Mouse (Mus musculus) spleen, adult 12 weeks (tissue): ENCODE results near the gene Plppr1.
"Not testable (repeated sequence)": the region's sequence is repeated elsewhere in the genome, so short reads cannot be mapped to it uniquely, and the experiment has no call there.

Source experiments
- DNase-seq: peaks from one replicate; pipeline ENCODE4 v3.0.0; 2022; ENCODE audit warnings: low spot score

Gene Plppr1

GRCm38 (mm10) chr4:49232206-49233031 is 173.3 kb downstream of the Plppr1 start:
- no peak for DNase-seq

GRCm38 (mm10) chr4:49233032-49233406 is 173.9 kb downstream of the Plppr1 start:
- no peak for DNase-seq

GRCm38 (mm10) chr4:49238111-49238510 is 179.0 kb downstream of the Plppr1 start:
- DNase-seq: no peak

DNA sequence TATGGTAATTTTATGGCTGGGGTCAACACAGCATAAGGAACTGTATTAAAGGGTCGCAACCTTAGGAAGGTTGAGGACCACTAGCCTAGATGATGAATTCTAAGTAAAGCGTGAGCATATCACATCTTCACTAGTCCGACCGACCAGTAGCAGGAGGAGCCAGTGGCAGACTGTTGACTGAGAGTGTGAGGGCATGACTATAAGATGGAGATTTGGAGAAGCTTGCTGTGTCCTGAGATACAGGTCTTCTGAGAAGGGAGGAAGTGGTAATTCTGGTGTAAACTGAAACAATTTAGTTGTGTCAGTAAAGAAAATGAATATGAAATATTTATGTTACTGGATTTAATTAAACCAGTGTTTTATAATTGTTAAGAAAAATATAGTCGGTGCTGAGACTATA is 180.4 kb downstream of the Plppr1 start:
- DNase-seq: no peak

DNA sequence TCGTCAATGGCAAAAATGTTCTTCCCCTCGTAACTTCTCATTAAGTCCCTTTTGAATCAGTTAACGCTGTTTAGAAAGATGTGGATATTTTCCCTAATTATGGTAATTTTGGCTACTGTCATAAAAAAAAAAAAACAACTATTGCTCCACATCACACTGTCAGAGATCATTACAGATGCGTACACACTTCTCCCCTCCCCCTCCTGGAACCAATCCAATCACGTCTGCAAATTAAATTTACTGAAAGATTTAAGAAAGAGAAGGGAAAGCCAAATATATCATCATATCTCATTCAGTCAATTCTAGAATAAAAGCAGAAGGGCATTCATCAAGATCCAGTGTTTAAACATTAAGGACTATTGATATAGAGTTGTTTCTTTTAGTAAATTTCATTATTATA is 185.7 kb downstream of the Plppr1 start:
- DNase-seq: no peak

- DNase-seq: no peak
Observed at GRCm38 (mm10) chr4:49245274-49245673, 186.2 kb downstream of the Plppr1 start.

- DNase-seq: no peak
Observed at GRCm38 (mm10) chr4:49251262-49251661, 192.2 kb downstream of the Plppr1 start.

GRCm38 (mm10) chr4:49252169-49252568 is 193.1 kb downstream of the Plppr1 start:
- DNase-seq: no peak

GRCm38 (mm10) chr4:49278515-49278914 is 219.4 kb downstream of the Plppr1 start:
- DNase-seq: no peak

- no peak for DNase-seq
Observed at GRCm38 (mm10) chr4:49284692-49285291, 225.7 kb downstream of the Plppr1 start.

DNA sequence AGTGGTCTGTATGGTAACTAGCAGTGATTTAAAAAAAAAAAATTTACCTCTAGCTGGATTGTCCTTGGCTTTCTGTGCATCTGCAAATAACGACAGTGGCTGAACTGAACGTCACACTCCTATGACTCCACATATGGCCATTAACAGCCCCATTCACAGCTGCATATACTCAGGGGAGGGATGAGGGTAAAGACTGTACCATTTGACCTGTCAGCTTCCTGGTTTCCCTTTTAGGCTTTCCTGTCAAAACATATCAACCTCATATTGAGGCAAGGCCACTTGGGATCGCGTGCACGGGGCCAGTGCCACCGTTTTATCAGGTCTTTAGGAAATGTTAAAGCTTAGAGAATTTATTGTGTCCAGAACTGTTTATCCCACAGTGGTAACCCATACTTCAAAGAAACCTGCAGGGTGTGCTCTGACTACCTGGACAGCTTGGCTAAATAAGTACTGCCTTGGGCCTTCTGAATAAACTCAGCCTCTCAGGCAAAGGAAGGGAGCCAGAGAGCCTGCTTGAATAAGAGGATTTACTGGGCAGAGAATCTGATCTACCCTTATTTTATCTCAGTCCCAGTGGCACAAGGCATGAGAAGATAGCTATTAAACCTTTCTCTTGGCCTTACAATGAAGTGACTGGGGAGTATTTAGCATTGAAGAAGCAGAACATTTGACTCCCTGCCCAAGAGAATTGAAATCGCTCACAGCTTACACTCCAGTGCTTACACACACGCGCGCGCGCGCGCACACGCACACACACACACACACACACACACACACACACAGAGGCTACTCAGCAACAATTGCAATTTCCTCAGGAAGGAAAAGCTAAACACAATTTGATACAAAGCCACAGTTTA is 226.5 kb downstream of the Plppr1 start:
- DNase-seq: no peak

DNA sequence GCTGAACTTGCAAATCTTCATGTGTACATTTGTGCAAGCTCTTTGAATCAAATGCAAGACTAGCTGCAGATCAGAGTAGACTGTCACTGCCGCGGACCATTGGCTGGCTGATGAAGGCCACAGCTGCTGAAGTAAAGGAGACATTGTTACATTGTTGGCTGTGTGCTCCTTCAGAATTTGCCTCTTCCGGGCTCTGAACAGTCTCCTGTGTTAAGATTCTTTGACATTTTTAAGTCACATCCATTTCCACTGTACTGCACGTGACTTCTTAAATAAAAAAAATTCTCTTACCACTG is 227.1 kb downstream of the Plppr1 start:
- no peak for DNase-seq

DNA sequence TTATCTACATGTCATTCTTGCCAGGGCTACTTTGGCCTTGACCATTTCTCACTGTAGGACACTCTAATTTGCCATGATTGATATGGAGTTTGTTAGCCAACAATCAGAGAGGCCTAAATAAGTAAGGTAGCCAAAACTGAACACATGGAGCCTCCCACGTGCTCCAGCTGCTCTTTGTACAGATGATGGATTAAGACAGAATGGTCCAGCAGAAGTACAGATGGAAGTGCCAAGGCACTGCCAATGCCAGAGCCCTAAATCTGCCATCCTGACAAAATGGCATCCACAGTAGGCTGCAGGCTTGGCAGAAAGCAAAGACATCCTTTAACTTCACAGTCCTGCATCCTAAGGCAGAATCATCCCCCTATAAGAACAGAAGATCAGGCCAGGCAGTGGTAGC is 237.4 kb downstream of the Plppr1 start:
- DNase-seq: no peak

- DNase-seq: no peak
Observed at GRCm38 (mm10) chr4:49299576-49299975, 240.5 kb downstream of the Plppr1 start.

DNA sequence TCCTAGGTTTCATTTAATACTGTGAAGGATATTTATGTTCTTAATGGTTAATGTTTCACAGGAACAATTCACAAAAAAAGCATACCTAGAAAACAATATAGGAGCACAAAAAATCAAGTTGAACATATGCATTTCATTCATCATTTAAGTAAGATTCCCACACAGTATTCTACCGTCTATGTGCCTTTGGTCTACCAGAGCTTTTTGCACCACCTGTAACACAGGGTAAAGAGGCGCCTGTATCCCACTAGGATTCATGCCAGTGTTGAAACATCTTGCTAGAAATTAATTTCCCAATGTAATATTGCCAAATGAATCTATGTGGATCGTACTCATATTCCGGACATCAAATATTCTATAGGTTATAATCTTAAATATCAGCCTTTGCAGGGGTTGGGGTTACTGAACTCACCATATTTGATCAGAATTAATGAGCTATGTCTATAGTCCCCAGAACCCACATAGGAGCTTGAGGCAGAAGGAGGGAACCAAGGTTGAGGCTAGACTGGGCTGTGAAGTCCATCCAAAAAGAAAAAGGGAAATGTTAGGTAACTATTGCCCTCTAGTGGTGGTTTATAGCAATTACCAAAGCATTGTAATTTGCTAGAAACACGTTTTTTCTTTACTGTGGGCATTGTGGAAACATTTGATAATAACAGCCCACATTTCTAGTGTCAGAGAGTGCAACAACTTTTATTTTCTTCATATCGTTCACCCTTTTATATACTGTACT is 263.0 kb downstream of the Plppr1 start:
- DNase-seq: no peak

- DNase-seq: not testable (repeated sequence)
Observed at GRCm38 (mm10) chr4:49337949-49338348, 278.9 kb downstream of the Plppr1 start.

GRCm38 (mm10) chr4:49340091-49340490 is 281.0 kb downstream of the Plppr1 start:
- DNase-seq: not testable (repeated sequence)

DNA sequence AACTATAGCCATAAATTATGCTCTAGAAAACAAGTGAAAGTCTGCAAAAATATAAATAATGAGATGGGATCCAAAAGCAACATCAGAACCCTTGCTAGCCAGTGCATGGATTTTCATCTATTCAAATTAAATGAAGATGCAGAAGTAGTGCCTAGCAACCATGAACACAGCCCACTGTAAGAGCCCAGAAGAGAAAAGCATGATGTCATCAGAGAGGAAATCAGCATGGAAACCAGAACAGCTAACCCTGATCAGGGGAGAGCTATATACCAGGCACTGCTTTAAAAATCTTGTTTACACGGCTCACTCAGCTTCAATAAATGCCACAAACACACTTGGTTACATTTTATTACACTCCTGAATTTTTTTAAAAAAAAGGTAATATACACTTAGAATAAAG is 288.9 kb downstream of the Plppr1 start:
- DNase-seq: not testable (repeated sequence)

DNA sequence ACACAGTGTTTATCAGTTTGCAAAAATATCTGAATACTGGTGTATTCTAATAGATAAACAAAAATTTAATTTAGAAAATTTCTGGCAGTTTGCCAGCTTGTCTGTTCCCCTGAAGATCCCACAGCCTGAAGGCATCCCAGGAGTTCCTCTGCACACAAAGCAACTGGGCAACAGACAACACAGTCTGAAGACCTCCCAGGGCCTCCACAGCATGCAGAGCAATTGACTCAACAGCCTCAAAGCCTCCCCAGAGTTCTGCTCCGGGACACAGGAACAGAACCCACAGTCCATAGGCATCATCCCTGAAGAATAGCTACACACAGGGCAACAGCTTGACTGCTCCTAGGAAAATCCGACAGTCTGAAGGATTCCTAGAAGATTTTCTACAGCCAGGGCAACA is 289.6 kb downstream of the Plppr1 start:
- no peak for DNase-seq

- no peak for DNase-seq
Observed at GRCm38 (mm10) chr4:49350470-49350869, 291.4 kb downstream of the Plppr1 start.

DNA sequence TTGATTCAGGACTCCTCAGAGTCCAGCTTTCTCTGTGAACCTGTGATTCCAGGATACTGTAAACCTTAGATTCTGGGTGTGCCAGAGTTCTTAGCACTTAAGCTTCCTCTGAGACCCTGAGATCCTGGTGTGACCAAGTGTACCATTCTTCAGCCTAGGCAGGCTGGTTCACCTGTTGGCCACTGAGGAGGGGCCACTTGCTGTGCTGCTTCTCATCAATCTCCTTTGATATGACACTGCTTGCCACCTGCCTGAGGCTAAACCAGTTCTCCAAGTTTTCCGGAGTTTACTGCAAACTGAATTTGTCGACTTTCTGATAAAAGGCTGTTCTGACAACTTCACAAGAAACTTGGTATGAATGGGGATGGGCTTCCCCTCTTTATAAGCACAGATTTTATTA is 298.0 kb downstream of the Plppr1 start:
- DNase-seq: no peak

DNA sequence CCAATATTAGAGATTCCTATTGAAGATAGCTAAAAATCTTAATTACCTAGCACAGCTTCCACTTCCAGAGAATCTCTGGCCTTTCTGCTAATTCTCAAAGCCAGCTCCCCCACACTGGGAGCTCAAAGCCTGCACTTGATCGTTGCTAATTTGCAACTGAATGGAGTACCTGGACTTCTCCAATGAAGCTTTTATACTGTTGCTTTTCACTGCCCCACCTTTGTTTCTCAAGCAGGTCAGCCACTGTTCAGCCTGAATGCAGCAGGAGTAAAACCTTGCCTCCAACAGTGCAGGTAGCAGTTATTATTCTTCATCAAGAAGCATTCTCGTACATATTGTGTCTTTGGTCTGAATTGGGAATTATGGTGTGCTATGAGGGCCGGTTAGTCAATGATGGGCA is 309.0 kb downstream of the Plppr1 start:
- not testable (repeated sequence) for DNase-seq
